Mouse (Mus musculus): ENCODE data around the gene Klk1b27.
"Not testable (repeated sequence)": the region's sequence is repeated elsewhere in the genome, so short reads cannot be mapped to it uniquely, and the experiment has no call there.

DNA sequence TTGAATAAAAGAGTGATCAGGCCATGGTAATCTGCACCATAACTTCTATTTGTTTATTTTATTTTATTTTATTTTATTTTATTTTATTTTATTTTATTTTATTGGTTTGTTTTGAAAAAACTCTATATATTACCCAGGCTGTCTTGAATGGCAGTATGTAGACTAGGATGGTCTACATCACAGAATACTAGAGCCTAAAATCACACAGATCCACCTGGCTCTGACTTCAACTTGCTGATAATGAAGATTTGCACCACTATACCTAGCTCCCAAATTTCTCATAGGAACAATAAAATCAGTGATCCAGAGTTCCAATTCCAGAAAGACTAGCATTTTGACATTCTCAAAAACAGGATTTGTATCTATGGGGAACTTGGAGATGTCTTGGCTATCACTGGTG, 40.2 kb upstream of the Klk1b27 start, which contains the start of gene Klk1b26:
- not testable (repeated sequence) for TF ChIP-seq CTCF (IDR thresholded peaks at IDR 0.05; ENCODE audit: low read depth, low read length); POLR2A (IDR thresholded peaks at IDR 0.05; ENCODE audit: extremely low read depth, insufficient read depth, low read length)

Data from liver, adult 2 months (tissue).